Mouse (Mus musculus) lung, embryonic 14.5 days (tissue): ENCODE measurements at regions not wholly inside any gene's neighbourhood (a gene's known extent, or its start where the extent isn't known, plus 50 kb on each side); places are given as distances from the start of the nearest gene placed in this dataset.

ENCODE experiments used
- ATAC-seq: fragments of 200-750 bp; cut with Nextera tagmentation; 2 replicates; pipeline ENCODE4 v1.8.0; 2017; ENCODE audit warnings: mild to moderate bottlenecking, moderate TSS enrichment, moderate library complexity; ENCODE audit not compliant: insufficient read depth
- DNase-seq: peaks from one replicate; pipeline ENCODE4 v3.0.0-alpha.2; 2015
- H3K27ac ChIP-seq: fragments of 300-500 bp; sonication (generic); 2 replicates; pipeline ENCODE4 v1.5.1; 2014; ENCODE audit warnings: low read depth, mild to moderate bottlenecking, moderate library complexity
- H3K27me3 ChIP-seq: fragments of 300-500 bp; sonication (generic); 2 replicates; pipeline ENCODE4 v1.6.1; 2014; ENCODE audit warnings: low read length, control low read depth; ENCODE audit not compliant: insufficient read depth
- H3K36me3 ChIP-seq: fragments of 300-500 bp; sonication (generic); 2 replicates; pipeline ENCODE4 v1.6.1; 2014; ENCODE audit warnings: control low read depth; ENCODE audit not compliant: insufficient read depth
- H3K4me1 ChIP-seq: fragments of 300-500 bp; sonication (generic); 2 replicates; pipeline ENCODE4 v1.6.1; 2014; ENCODE audit warnings: antibody characterized with exemption, control low read depth; ENCODE audit not compliant: insufficient read depth
- H3K4me2 ChIP-seq: fragments of 300-500 bp; sonication (generic); 2 replicates; pipeline ENCODE4 v1.6.1; 2014; ENCODE audit warnings: mild to moderate bottlenecking
- H3K4me3 ChIP-seq: fragments of 300-500 bp; sonication (generic); 2 replicates; pipeline ENCODE4 v1.5.1; 2014; ENCODE audit warnings: low read depth, low read length
- H3K9ac ChIP-seq: fragments of 300-500 bp; sonication (generic); 2 replicates; pipeline ENCODE4 v1.6.1; 2014
- H3K9me3 ChIP-seq: fragments of 300-500 bp; sonication (generic); 2 replicates; pipeline ENCODE4 v1.6.1; 2016; ENCODE audit warnings: low read depth, low read length, control low read depth
- CTCF ChIP-seq: IDR thresholded peaks from 2 replicates; pipeline ENCODE4 v1.5.1; 2016; ENCODE audit warnings: antibody characterized with exemption, low read depth
- WGBS: fragments of 180-500 bp; shearing (Covaris S2); extraction: QIAGEN DNeasy Blood & Tissue Kit; methylation state at CpG from one replicate; pipeline ENCODE4 v1.1.7; 2014; 5-methylcytosine and 5-hydroxymethylcytosine counted together

DNA sequence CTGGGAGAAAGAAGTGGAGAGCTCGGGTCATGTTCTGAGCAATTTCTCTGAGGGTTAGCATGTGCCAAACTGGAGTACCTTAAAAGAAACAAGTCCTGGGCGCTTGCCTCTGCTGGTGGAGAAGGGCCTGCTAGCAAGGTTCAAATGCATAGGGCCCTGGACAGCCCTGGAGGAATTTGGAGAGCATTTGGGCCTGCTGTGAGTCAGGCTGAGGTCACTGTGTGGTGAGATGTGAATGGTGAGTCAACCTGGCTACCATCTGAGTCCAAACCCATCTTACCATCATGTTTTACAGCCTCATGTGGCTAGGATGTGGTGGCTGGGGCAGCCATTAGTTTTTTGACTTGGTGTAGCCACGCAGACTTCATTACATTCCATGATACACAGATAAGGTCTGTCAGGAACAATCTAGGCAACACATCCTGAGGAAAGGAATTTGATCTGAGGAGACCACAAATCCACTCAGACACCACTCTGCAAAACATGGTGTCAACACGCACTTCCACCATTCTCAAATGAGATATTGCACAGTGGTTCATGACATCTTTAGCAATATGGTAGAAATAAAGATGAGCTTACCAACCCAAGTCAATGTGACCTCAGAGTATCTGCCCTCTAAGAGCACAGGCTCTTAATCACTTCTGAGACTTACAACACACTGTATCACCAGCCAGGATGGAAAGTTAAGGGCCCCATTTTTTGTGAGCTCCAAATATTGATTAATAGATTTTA lies 83.1 kb downstream of the Thbs2 start:
- Histone ChIP-seq H3K4me3 (no peak overlapping the region), H3K27ac (no peak overlapping the region), H3K9me3 (no peaks in the 10 kb centered on the region), H3K36me3 (no peaks in the 10 kb centered on the region), H3K27me3 (no peaks in the 10 kb centered on the region), H3K4me2 (no peak overlapping the region), H3K9ac (no peak overlapping the region), H3K4me1 (no peaks in the 10 kb centered on the region)
- TF ChIP-seq CTCF: no peak
- no peak for DNase-seq
- 73% methylated on average over 4 of the region's 4 CpGs for WGBS
- no peak for ATAC-seq

- Histone ChIP-seq H3K27ac (no peak overlapping the region), H3K9me3 (no peaks in the 10 kb centered on the region), H3K4me2 (no peak overlapping the region), H3K9ac (no peak overlapping the region), H3K4me1 (no peaks in the 10 kb centered on the region), H3K4me3 (no peak overlapping the region), H3K36me3 (no peaks in the 10 kb centered on the region), H3K27me3 (no peaks in the 10 kb centered on the region)
- DNase-seq (no peak), ATAC-seq (no peak)
- 79% methylated on average over 4 of the region's 4 CpGs for WGBS
- no peak for TF ChIP-seq CTCF
Measured at GRCm38 (mm10) chr17:14608845-14609244, 85.2 kb downstream of the Thbs2 start.

- Histone ChIP-seq H3K4me2 (no peak overlapping the region), H3K27me3 (no peaks in the 10 kb centered on the region), H3K9me3 (no peaks in the 10 kb centered on the region), H3K4me1 (no peaks in the 10 kb centered on the region), H3K9ac (no peak overlapping the region), H3K36me3 (no peaks in the 10 kb centered on the region), H3K27ac (no peak overlapping the region), H3K4me3 (no peak overlapping the region)
- ATAC-seq: no peak
- 65% methylated on average over 5 of the region's 5 CpGs for WGBS
- no peak for DNase-seq
- no peak for TF ChIP-seq CTCF
Measured at GRCm38 (mm10) chr17:14606356-14606989, 87.6 kb downstream of the Thbs2 start.

DNA sequence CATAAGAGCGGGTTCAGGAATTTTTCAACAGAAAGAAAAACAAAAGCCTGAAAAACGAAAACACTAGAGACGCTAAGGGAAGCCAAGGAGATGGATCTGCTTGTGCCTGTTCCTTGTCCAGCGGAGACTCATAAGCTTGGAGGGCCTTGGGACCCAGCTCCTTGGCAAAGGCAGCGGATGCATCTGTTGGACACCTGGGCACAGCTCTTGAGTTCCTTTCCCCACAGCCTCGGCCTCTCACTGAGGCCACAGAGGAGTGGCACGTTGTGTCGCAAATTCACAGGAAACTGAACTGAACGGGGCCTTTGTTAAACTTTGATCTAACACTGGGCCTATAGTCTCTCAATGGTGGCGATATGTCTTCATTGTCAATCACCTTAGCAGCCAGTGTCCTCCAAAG lies 94.4 kb downstream of the Thbs2 start:
- Histone ChIP-seq H3K4me3 (no peak overlapping the region), H3K27ac (no peak overlapping the region), H3K36me3 (no peaks in the 10 kb centered on the region), H3K27me3 (no peaks in the 10 kb centered on the region), H3K9ac (no peak overlapping the region), H3K4me2 (no peak overlapping the region), H3K9me3 (no peaks in the 10 kb centered on the region), H3K4me1 (no peaks in the 10 kb centered on the region)
- TF ChIP-seq CTCF: no peak
- no peak for ATAC-seq
- WGBS: 71% methylated on average over 10 of the region's 10 CpGs
- DNase-seq: no peak

GRCm38 (mm10) chr17:14596470-14596869 lies 97.6 kb downstream of the Thbs2 start:
- WGBS: 70% methylated on average over 7 of the region's 7 CpGs
- Histone ChIP-seq H3K9me3 (no peaks in the 10 kb centered on the region), H3K9ac (no peak overlapping the region), H3K4me3 (no peak overlapping the region), H3K36me3 (no peaks in the 10 kb centered on the region), H3K27me3 (no peaks in the 10 kb centered on the region), H3K4me1 (no peaks in the 10 kb centered on the region), H3K4me2 (no peak overlapping the region), H3K27ac (no peak overlapping the region)
- DNase-seq (no peak), ATAC-seq (no peak)
- TF ChIP-seq CTCF: no peak

DNA sequence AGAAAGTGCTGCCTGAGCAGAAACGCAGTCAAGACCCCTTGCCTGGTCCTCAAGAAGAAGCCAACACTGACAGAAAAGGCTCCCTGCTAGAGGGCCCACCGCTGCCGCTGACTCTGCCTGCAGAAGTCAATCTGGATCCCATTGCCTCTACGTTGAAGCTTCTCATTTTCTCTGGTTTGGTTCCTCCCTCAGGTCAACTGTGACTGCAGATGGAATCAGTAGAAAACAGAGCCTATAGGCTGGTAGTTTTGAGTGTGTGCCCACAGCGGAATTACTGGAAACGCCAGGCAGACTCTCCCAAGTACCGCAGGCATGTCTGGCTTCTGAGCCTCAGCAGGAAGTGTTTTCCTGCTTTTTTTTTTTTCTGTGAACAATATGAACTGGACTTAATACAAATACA lies 98.5 kb downstream of the Thbs2 start:
- Histone ChIP-seq H3K27me3 (no peaks in the 10 kb centered on the region), H3K27ac (no peak overlapping the region), H3K9me3 (no peaks in the 10 kb centered on the region), H3K9ac (no peak overlapping the region), H3K4me1 (no peaks in the 10 kb centered on the region), H3K4me2 (no peak overlapping the region), H3K36me3 (no peaks in the 10 kb centered on the region), H3K4me3 (no peak overlapping the region)
- DNase-seq (no peak), ATAC-seq (no peak)
- no peak for TF ChIP-seq CTCF
- 65% methylated on average over 7 of the region's 7 CpGs for WGBS

DNA sequence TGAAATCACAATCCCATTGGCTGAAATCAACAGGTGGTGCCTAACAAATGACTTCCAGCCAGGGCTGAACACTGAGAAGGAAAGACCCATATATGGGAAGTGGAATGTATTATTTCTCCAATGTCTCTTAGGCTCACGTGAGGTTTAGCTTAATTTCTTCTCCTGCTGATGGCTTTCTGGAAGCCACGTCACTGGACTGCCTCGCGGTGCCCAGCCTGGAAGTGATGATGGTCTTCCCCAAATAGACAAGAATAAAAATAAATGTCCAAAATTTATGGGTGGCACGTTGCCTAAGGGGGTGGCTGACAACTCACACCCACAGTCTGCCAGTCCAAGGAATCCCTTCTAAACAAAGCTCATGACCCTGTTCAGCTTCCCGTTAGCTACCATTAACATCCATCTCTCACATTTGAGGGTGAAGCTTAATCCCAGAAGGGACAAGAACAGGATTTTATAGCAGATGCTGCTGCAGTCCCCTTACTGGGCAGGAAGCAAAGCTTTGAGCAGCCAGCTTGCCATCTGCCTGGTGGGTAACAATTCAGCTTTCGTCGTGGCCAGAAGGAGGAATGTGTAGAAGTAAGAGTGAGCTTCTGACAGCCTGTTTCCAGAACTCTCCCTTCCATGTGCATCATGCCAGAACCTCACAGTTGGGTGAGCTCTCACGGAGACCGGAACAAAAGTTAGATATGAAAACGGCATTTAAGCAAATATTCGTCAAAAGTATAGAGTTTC lies 105.8 kb downstream of the Thbs2 start:
- Histone ChIP-seq H3K4me1 (no peaks in the 10 kb centered on the region), H3K36me3 (no peaks in the 10 kb centered on the region), H3K4me3 (no peak overlapping the region), H3K9me3 (no peaks in the 10 kb centered on the region), H3K27ac (no peak overlapping the region), H3K27me3 (no peaks in the 10 kb centered on the region), H3K9ac (no peak overlapping the region), H3K4me2 (no peak overlapping the region)
- WGBS: 71% methylated on average over 12 of the region's 12 CpGs
- DNase-seq (no peak), ATAC-seq (no peak)
- TF ChIP-seq CTCF: no peak
